Mouse (Mus musculus) heart, embryonic 13.5 days (tissue): ENCODE results near the gene Mphosph9. TPM values are rescaled to one million over a fixed set of nuclear protein-coding genes. Genes with fewer than 3 reads are reported as not detected.
"Not testable (repeated sequence)": the region's sequence is repeated elsewhere in the genome, so short reads cannot be mapped to it uniquely, and the experiment has no call there.

Experiments used
- ATAC-seq: fragments of 200-750 bp; cut with Nextera tagmentation; 2 replicates; pipeline ENCODE4 v1.8.0; 2017; ENCODE audit warnings: moderate TSS enrichment; ENCODE audit not compliant: insufficient number of reproducible peaks, low FRiP score, low TSS enrichment; ENCODE audit errors: extremely low read depth
- H3K27ac ChIP-seq: fragments of 300-500 bp; sonication (generic); replicated peaks from 2 replicates; pipeline ENCODE4 v1.5.1; 2015; ENCODE audit warnings: moderate library complexity, mild to moderate bottlenecking, inconsistent platforms
- H3K27me3 ChIP-seq: fragments of 300-500 bp; sonication (generic); replicated peaks from 2 replicates; pipeline ENCODE4 v1.6.1; 2015; ENCODE audit warnings: mild to moderate bottlenecking, inconsistent platforms
- H3K36me3 ChIP-seq: fragments of 300-500 bp; sonication (generic); 2 replicates; pipeline ENCODE4 v1.6.1; 2015; ENCODE audit warnings: mild to moderate bottlenecking, inconsistent platforms
- H3K4me1 ChIP-seq: fragments of 300-500 bp; sonication (generic); 2 replicates; pipeline ENCODE4 v1.6.1; 2015; ENCODE audit warnings: inconsistent platforms
- H3K4me2 ChIP-seq: fragments of 300-500 bp; sonication (generic); 2 replicates; pipeline ENCODE4 v1.6.1; 2015; ENCODE audit warnings: inconsistent platforms, mild to moderate bottlenecking, moderate library complexity
- H3K4me3 ChIP-seq: fragments of 300-500 bp; sonication (generic); 2 replicates; pipeline ENCODE4 v1.5.1; 2015; ENCODE audit warnings: moderate library complexity, mild to moderate bottlenecking, inconsistent platforms
- H3K9ac ChIP-seq: fragments of 300-500 bp; sonication (generic); 2 replicates; pipeline ENCODE4 v1.6.1; 2015; ENCODE audit warnings: inconsistent platforms, mild to moderate bottlenecking, moderate library complexity
- H3K9me3 ChIP-seq: fragments of 300-500 bp; sonication (generic); 2 replicates; pipeline ENCODE4 v1.6.1; 2016; ENCODE audit warnings: inconsistent platforms
- WGBS: fragments of 180-500 bp; shearing (Covaris S2); methylation state at CpG from one replicate; pipeline ENCODE4 v1.1.7; 2015; ENCODE audit warnings: mixed read lengths; 5-methylcytosine and 5-hydroxymethylcytosine counted together
- polyA plus RNA-seq: library from polyadenylated mRNA; unstranded; fragments of >200 nt; fragmentation: Nextera tagmentation; extraction: Ambion mirVana; gene quantifications from 2 replicates; pipeline ENCODE4 v1.2.1, GENCODE M21; 2015

The Mphosph9 gene
- polyA plus RNA-seq, 1 experiment from 2014 or later: 10.2 TPM

DNA sequence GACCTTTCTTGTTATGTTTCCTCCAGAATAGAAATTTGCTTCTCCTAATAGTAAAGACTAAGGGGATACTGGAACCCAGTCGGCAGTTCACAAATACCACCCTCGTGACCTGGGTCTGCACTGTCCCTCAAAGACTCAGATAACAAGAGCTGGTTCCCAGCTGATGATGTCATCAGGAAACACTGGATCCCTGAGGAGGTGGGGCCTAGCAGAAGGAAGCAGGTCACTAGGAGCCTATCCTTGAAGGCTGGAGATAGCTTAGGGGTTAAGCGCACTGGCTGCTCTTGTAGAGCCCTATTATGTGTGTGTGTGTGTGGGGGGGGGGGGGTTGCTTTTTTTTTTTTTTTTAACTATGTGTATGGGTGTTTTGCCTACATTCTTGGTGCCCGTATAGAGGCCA, 27.6 kb downstream of the Mphosph9 start:
- peaks cover 7% of the 10 kb centered on the region; the same call in 1 of the 2 replicates for H3K4me1 ChIP-seq
- 40% methylated on average over 4 of the region's 4 CpGs for WGBS
- no peaks in the 10 kb centered on the region for H3K27me3 ChIP-seq
- H3K4me3 ChIP-seq: no peak overlapping the region
- H3K4me2 ChIP-seq: no peak overlapping the region
- no peak for ATAC-seq
- no peaks in the 10 kb centered on the region for H3K9me3 ChIP-seq
- no peak overlapping the region for H3K9ac ChIP-seq
- no peak overlapping the region for H3K27ac ChIP-seq
- H3K36me3 ChIP-seq: peaks cover 69% of the 10 kb centered on the region

DNA sequence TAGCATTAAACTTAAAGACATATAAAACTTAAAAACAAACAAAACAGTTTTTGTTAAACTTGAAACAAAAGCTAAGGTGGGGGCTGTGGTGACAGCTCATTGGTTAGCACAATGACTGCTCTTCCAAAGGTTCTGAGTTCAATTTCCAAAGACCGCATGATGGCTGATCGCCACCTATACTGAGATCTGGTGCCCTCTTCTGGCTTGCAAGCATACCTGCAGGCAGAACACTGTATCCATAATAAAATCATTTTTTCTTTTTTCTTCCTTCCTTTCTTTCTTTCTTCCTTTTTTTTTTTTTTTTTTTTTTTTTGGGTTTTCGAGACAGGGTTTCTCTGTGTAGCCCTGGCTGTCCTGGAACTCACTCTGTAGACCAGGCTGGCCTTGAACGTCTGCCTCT, 28.5 kb downstream of the Mphosph9 start:
- H3K4me3 ChIP-seq, H3K9ac ChIP-seq: not testable (repeated sequence)
- 56% methylated on average over 4 of the region's 4 CpGs for WGBS

DNA sequence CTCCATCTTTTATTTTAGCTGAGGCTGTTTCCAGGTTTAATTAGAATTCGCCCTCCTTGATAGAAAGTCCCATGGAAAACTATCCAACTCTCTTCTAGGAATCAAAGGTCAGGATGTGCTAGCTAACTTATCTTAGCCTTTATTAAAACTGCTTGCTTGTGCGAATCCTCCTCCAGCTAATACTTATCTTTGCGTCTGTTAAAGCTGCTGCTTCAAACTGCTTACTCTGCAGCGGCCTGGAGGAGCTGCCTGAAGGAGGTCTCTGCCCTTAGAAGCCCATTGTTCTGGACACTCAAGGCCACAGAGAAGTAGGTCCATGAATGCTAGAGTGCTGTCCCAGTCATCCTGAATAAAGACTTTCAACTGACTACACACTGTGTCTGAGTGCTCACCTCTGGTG, 31.3 kb downstream of the Mphosph9 start:
- no peak for ATAC-seq
- H3K4me1 ChIP-seq: peaks cover 7% of the 10 kb centered on the region; the same call in 1 of the 2 replicates
- no peak overlapping the region for H3K4me3 ChIP-seq
- peaks cover 79% of the 10 kb centered on the region for H3K36me3 ChIP-seq
- no peaks in the 10 kb centered on the region for H3K27me3 ChIP-seq
- WGBS: 78% methylated on average over 4 of the region's 4 CpGs
- no peak overlapping the region for H3K27ac ChIP-seq
- no peak overlapping the region for H3K9ac ChIP-seq
- no peaks in the 10 kb centered on the region for H3K9me3 ChIP-seq
- H3K4me2 ChIP-seq: no peak overlapping the region

More for the DNA sequence above, 28.5 kb downstream of the Mphosph9 start:
- not testable (repeated sequence) for H3K27ac ChIP-seq, H3K4me2 ChIP-seq, ATAC-seq, H3K9me3 ChIP-seq, H3K4me1 ChIP-seq, H3K27me3 ChIP-seq
- peaks cover 72% of the 10 kb centered on the region for H3K36me3 ChIP-seq

DNA sequence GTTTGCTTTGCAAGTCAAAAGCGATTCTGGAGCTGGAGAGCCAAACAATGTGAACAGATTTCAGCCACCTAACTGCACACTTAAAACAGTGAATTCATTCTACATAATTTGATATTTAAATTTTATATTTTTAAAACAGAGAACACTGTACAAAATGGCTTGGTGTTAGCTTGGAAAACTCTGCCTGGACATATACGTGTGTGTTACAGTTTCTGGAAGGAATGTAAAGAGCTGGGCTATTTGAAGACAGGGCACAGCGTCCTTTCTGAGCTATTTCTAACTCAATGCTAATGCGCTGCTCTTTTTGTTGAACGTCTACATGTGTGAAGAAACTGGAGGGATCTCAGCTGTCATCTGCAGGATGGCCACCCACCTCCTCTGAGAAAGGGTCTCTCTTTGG, 33.8 kb downstream of the Mphosph9 start:
- no peak for ATAC-seq

DNA sequence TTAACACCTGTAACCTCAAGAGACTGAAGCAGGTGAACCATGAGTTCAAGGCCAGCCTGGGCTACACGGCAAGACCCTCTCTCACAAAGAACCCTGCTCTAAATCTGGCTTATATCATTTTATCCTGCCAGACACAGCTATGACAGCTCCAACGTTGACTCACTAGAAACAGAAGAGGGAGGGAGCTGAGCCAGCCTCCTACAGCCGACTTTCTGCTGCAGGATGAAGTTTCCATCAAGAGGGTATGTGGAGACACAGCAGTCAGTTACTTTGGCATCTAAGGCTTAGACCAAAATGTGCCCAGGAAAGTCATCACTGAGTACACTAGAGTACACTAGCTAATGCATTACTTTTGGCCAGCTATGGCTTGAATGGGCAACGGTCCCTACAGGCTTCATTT, 37.6 kb downstream of the Mphosph9 start:
- WGBS: 80% methylated on average over 4 of the region's 4 CpGs
- no peak overlapping the region for H3K4me2 ChIP-seq
- H3K36me3 ChIP-seq: peaks cover 94% of the 10 kb centered on the region
- H3K27me3 ChIP-seq: no peaks in the 10 kb centered on the region
- ATAC-seq: no peak
- peaks cover 8% of the 10 kb centered on the region for H3K9me3 ChIP-seq
- no peaks in the 10 kb centered on the region for H3K4me1 ChIP-seq
- H3K9ac ChIP-seq: no peak overlapping the region
- H3K4me3 ChIP-seq: no peak overlapping the region
- no peak overlapping the region for H3K27ac ChIP-seq

More for the DNA sequence above, 33.8 kb downstream of the Mphosph9 start:
- H3K4me3 ChIP-seq: no peak overlapping the region
- peaks cover 94% of the 10 kb centered on the region for H3K36me3 ChIP-seq
- H3K4me1 ChIP-seq: no peaks in the 10 kb centered on the region
- 0 out of 2 replicates have a peak overlapping the region, but pooled peaks have one; percentile 7 for H3K9ac ChIP-seq
- H3K27ac ChIP-seq: peak overlapping the region; percentile 57
- 77% methylated on average over 5 of the region's 5 CpGs for WGBS
- no peaks in the 10 kb centered on the region for H3K27me3 ChIP-seq
- H3K4me2 ChIP-seq: no peak overlapping the region
- H3K9me3 ChIP-seq: no peaks in the 10 kb centered on the region

DNA sequence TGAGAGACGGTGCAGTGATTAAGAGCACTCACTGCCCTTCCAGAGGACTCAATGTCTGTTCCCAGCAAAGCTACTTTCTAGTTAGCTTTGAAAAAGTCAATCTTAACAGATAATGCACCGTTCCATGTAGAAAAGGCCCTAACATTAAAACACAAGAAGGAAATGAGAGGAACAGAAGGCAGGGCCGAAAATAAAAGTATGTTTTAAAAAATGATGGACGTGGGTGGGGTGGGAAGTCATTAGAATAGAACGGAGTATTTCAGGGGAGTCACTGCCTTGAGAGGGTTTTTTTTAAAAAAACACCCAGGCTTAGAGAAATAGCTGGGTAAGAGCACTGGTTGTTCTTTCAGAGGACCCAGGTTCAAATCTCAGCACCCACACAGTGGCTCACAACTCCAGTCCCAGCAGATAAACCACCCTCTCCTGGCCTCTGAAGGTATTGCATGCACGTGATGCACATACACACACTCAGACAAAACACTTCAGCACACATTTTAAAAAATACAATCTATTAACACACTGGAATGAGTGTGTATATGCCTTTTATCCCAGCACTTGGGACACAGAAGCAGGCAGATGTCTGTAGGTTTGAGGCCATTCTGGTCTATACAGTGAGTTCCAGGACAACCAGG, 40.0 kb downstream of the Mphosph9 start:
- Histone ChIP-seq H3K4me3 (no peak overlapping the region), H3K36me3 (peaks cover 85% of the 10 kb centered on the region), H3K4me2 (no peak overlapping the region), H3K27ac (no peak overlapping the region), H3K4me1 (no peaks in the 10 kb centered on the region), H3K9ac (no peak overlapping the region), H3K9me3 (peaks cover 8% of the 10 kb centered on the region), H3K27me3 (no peaks in the 10 kb centered on the region)
- 91% methylated on average over 6 of the region's 6 CpGs for WGBS
- no peak for ATAC-seq

DNA sequence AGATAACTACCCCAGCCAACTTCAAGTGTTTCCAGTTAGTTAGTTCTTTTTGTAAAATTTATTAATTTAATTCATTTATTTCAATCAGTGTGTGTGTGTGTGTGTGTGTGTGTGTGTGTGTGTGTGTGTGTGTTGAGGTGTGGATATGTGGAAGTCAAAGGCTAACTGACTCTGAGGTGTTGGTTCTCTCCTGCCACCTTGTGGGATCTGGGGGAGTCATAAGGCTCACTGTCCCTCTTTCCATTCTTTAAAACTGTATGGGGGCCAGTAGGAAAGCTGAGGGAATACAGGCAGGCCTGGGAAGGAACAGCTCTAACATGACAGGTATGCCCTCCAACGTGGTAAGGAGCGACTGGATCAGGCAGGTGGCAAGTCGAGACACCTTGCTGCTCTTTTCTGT, 43.4 kb downstream of the Mphosph9 start:
- H3K9ac ChIP-seq: no peak overlapping the region
- 66% methylated on average over 3 of the region's 3 CpGs for WGBS
- H3K4me2 ChIP-seq: no peak overlapping the region
- peaks cover 86% of the 10 kb centered on the region for H3K36me3 ChIP-seq
- no peak overlapping the region for H3K27ac ChIP-seq
- peaks cover 8% of the 10 kb centered on the region for H3K9me3 ChIP-seq
- no peak overlapping the region for H3K4me3 ChIP-seq
- no peaks in the 10 kb centered on the region for H3K4me1 ChIP-seq
- no peaks in the 10 kb centered on the region for H3K27me3 ChIP-seq
- no peak for ATAC-seq

DNA sequence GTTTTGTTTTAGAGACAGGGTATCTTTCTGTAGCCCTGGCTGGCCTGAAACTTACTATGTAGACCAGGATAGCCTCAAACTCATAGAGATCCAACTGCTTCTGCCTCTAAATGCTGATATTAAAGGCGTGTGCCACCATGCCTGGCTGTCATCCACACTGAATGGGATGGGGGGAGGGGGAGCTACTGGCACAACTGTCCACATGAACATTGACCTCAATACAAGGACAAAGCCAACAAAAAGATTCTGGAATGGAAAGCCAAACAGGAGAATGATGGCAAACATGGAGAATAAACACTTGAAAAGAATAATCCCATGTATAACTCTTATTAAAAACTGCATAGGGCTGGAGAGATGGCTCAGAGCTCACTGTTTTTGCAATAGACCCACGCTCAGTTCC, 44.9 kb downstream of the Mphosph9 start:
- H3K36me3 ChIP-seq: peaks cover 84% of the 10 kb centered on the region
- H3K27ac ChIP-seq: no peak overlapping the region
- no peak overlapping the region for H3K4me2 ChIP-seq
- H3K4me3 ChIP-seq: no peak overlapping the region
- H3K9me3 ChIP-seq: peaks cover 2% of the 10 kb centered on the region
- ATAC-seq: no peak
- no peak overlapping the region for H3K9ac ChIP-seq
- 76% methylated on average over 2 of the region's 2 CpGs for WGBS
- H3K4me1 ChIP-seq: no peaks in the 10 kb centered on the region
- H3K27me3 ChIP-seq: no peaks in the 10 kb centered on the region

DNA sequence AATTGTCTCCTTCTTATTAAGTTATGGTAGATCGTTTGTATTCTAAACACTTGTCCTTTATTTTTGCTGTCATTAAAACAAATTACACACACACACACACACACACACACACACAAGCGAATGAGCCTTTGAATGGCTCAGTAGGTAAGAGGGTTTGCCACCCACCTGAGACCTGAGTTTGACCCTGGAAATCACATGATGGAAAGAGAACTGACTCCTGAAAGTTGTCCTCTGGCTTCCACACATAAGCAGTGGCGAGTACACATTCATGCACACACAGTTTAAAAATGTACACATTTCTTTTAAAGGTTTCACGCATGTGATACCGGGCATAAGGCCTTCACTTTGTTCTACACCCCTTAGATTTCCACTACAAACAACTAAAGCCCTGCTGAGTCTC, 57.5 kb downstream of the Mphosph9 start:
- Histone ChIP-seq H3K4me3 (no peak overlapping the region), H3K4me1 (peaks cover 34% of the 10 kb centered on the region), H3K36me3 (peaks cover 48% of the 10 kb centered on the region), H3K27me3 (no peaks in the 10 kb centered on the region), H3K9ac (no peak overlapping the region), H3K27ac (no peak overlapping the region), H3K4me2 (no peak overlapping the region), H3K9me3 (no peaks in the 10 kb centered on the region)
- ATAC-seq: no peak
- 88% methylated on average over 5 of the region's 5 CpGs for WGBS

DNA sequence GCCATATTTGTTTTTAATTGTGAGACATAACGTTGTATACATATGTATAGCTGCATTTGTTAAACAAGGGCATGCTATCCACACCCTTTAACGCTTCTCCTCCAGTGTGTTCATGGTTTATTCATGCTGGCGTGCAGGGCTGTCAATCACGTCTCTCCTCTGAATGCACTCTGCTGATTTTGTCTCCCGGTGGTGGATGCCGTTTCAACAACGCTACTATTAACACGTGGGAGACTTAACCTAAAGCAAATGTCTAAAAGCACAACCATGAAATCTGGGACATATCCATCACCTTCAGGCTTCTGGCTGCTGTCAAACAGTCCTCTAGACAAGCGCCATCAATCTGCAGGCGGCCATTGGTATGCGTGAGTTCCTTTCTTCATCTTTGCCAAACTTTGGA, 58.1 kb downstream of the Mphosph9 start:
- H3K9ac ChIP-seq: no peak overlapping the region
- no peaks in the 10 kb centered on the region for H3K27me3 ChIP-seq
- H3K36me3 ChIP-seq: peaks cover 48% of the 10 kb centered on the region
- no peak overlapping the region for H3K4me2 ChIP-seq
- no peak for ATAC-seq
- WGBS: 64% methylated on average over 11 of the region's 11 CpGs
- H3K4me3 ChIP-seq: no peak overlapping the region
- no peaks in the 10 kb centered on the region for H3K9me3 ChIP-seq
- H3K27ac ChIP-seq: no peak overlapping the region
- H3K4me1 ChIP-seq: peaks cover 34% of the 10 kb centered on the region

DNA sequence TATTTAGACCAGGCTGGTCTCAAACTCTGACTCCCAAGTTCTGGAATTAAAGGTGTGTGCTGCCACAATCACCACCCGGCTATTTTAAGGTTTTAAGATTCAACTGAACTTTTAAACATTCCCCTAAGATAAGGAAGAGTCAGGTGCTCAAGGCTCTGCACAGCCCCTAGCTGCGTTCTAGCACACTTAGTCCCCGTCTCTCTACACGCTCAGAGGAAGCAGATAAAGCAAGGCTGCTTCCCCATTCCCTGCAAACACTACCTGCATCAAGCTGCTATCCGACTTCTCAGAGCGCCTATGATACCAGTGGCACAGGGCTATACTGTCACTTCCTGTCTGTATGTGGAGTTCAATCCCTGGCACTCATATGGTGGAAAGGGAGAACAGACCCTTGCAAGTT, 60.1 kb downstream of the Mphosph9 start:
- H3K4me3 ChIP-seq: no peak overlapping the region
- peaks cover 64% of the 10 kb centered on the region for H3K36me3 ChIP-seq
- no peak for ATAC-seq
- no peak overlapping the region for H3K27ac ChIP-seq
- H3K9ac ChIP-seq: no peak overlapping the region
- WGBS: 30% methylated on average over 6 of the region's 6 CpGs
- H3K4me1 ChIP-seq: peaks cover 34% of the 10 kb centered on the region
- no peaks in the 10 kb centered on the region for H3K27me3 ChIP-seq
- H3K9me3 ChIP-seq: no peaks in the 10 kb centered on the region
- no peak overlapping the region for H3K4me2 ChIP-seq

DNA sequence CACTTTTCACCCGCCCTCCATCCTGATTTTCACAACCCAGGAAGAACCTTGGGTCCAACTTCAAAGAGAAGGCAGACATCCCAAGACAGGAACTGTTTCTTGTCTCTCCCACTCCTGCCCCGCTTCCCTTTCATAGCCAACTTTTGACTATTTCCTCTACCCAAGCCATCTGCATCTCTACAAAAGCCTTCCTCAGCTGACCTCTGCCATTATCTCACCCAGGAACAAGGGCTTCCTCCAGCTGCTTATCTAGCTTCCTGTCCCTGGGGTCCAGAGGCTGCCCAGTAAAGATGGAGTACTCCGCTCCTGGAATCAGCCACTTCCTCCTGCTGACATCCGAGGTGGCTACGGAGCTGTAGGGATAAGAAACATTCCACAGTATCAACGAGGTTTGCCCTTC, 61.0 kb downstream of the Mphosph9 start:
- Histone ChIP-seq H3K9ac (no peak overlapping the region), H3K27ac (0 out of 2 replicates have a peak overlapping the region, but pooled peaks have one; percentile 24), H3K36me3 (peaks cover 70% of the 10 kb centered on the region), H3K4me1 (peaks cover 34% of the 10 kb centered on the region), H3K27me3 (no peaks in the 10 kb centered on the region), H3K9me3 (no peaks in the 10 kb centered on the region), H3K4me2 (no peak overlapping the region), H3K4me3 (no peak overlapping the region)
- WGBS: 27% methylated on average over 6 of the region's 6 CpGs
- ATAC-seq: no peak
